Comparison of ENCODE assay signal across 24 mouse cellular contexts in genomic region chr10:117403344-117403953, GRCm38 (mm10). TPM values are rescaled to one million over a fixed set of nuclear protein-coding genes. Genes with fewer than 3 reads are reported as not detected.
DNase-seq lines count a peak whose midpoint lies in the region; ATAC-seq and TF ChIP-seq lines count a peak whose summit lies in the region.
"Had no signal": no experiment of that assay in that cellular context is flagged by ENCODE, and none has a peak within 500 bp of the region (broad histone marks: within the 10 kb centered on the region; RNA-seq: fewer than 3 reads in every experiment).

No protein-coding gene starts in this region.

- H3K9me3 ChIP-seq in forebrain, embryonic 16.5 days (ENCODE audit: control insufficient read depth, low read length) = no peaks in the 10 kb centered on the region
- H3K9me3 ChIP-seq in forebrain, postnatal 0 days (ENCODE audit: low read length) = no peaks in the 10 kb centered on the region
- H3K9me3 ChIP-seq in midbrain, postnatal 0 days (ENCODE audit: low read length) = no peaks in the 10 kb centered on the region
- H3K9me3 ChIP-seq in midbrain, embryonic 16.5 days (replicated peaks; ENCODE audit: control insufficient read depth, low read length, poor library complexity, severe bottlenecking) = no peaks in the 10 kb centered on the region
- no peaks in the 10 kb centered on the region for H3K9me3 ChIP-seq in embryonic facial prominence, embryonic 15.5 days (replicated peaks)
- H3K9me3 ChIP-seq: heart, embryonic 13.5 days; limb, embryonic 15.5 days; midbrain, embryonic 12.5 days had no signal

- peak overlapping the region; percentile 32 for H3K4me2 ChIP-seq in forebrain, embryonic 16.5 days (ENCODE audit: low read length)
- H3K4me2 ChIP-seq in forebrain, postnatal 0 days (ENCODE audit: low read depth) = no peak overlapping the region
- no peak overlapping the region for H3K4me2 ChIP-seq in midbrain, postnatal 0 days (ENCODE audit: low read depth, low read length, poor library complexity, severe bottlenecking)
- no peak overlapping the region; the same call in 1 of the 2 replicates for H3K4me2 ChIP-seq in midbrain, embryonic 16.5 days (ENCODE audit: low read length)
- H3K4me2 ChIP-seq in embryonic facial prominence, embryonic 15.5 days (replicated peaks) = no peak overlapping the region
- H3K4me2 ChIP-seq: heart, embryonic 13.5 days; limb, embryonic 15.5 days; lung, embryonic 14.5 days; midbrain, embryonic 12.5 days had no signal

- peak; percentile 47; the same call in 1 of the 2 replicates for ATAC-seq in forebrain, embryonic 16.5 days
- ATAC-seq in forebrain, postnatal 0 days = no peak
- ATAC-seq in midbrain, postnatal 0 days (ENCODE audit: low FRiP score) = no peak
- no peak for ATAC-seq in midbrain, embryonic 16.5 days
- 0 out of 2 replicates have a peak, but pooled peaks have one; percentile 19 for ATAC-seq in embryonic facial prominence, embryonic 15.5 days (ENCODE audit: insufficient number of reproducible peaks, low FRiP score, low TSS enrichment, low read depth)

- H3K9ac ChIP-seq in forebrain, embryonic 16.5 days (replicated peaks; ENCODE audit: low read depth, low read length) = no peak overlapping the region
- H3K9ac ChIP-seq in forebrain, postnatal 0 days = no peak overlapping the region
- no peak overlapping the region for H3K9ac ChIP-seq in midbrain, postnatal 0 days (replicated peaks; ENCODE audit: low read length, poor library complexity, severe bottlenecking)
- no peak overlapping the region for H3K9ac ChIP-seq in midbrain, embryonic 16.5 days (ENCODE audit: low read depth, low read length)
- H3K9ac ChIP-seq in embryonic facial prominence, embryonic 15.5 days = no peak overlapping the region
- H3K9ac ChIP-seq: heart, embryonic 13.5 days; limb, embryonic 15.5 days; liver, embryonic 14.5 days; lung, embryonic 14.5 days; midbrain, embryonic 12.5 days had no signal

- peaks cover 4% of the 10 kb centered on the region; the same call in 1 of the 2 replicates for H3K4me1 ChIP-seq in forebrain, embryonic 16.5 days (replicated peaks; ENCODE audit: control insufficient read depth, insufficient read depth, low read length)
- no peaks in the 10 kb centered on the region for H3K4me1 ChIP-seq in forebrain, postnatal 0 days (ENCODE audit: insufficient read depth)
- H3K4me1 ChIP-seq in midbrain, postnatal 0 days (ENCODE audit: insufficient read depth, low read length) = no peaks in the 10 kb centered on the region
- H3K4me1 ChIP-seq in midbrain, embryonic 16.5 days (ENCODE audit: control insufficient read depth, insufficient read depth, low read length) = no peaks in the 10 kb centered on the region
- no peaks in the 10 kb centered on the region for H3K4me1 ChIP-seq in embryonic facial prominence, embryonic 15.5 days
- H3K4me1 ChIP-seq: heart, embryonic 13.5 days; limb, embryonic 15.5 days had no signal

- no peak for TF ChIP-seq CTCF in forebrain, postnatal 0 days (IDR thresholded peaks at IDR 0.05; ENCODE audit: low read depth)
- no peak for TF ChIP-seq CTCF in midbrain, postnatal 0 days (IDR thresholded peaks at IDR 0.05)

- H3K4me3 ChIP-seq in forebrain, embryonic 16.5 days (replicated peaks; ENCODE audit: low read length) = no peak overlapping the region
- no peak overlapping the region for H3K4me3 ChIP-seq in forebrain, postnatal 0 days (ENCODE audit: low read depth, low read length)
- H3K4me3 ChIP-seq in midbrain, postnatal 0 days (ENCODE audit: low read depth, low read length) = no peak overlapping the region
- H3K4me3 ChIP-seq in midbrain, embryonic 16.5 days (ENCODE audit: low read depth, low read length) = no peak overlapping the region
- H3K4me3 ChIP-seq in embryonic facial prominence, embryonic 15.5 days (replicated peaks) = no peak overlapping the region
- H3K4me3 ChIP-seq: heart, embryonic 13.5 days; left cerebral cortex, adult 2 months; limb, embryonic 15.5 days; midbrain, embryonic 12.5 days; myocyte had no signal

- no peaks in the 10 kb centered on the region for H3K36me3 ChIP-seq in forebrain, embryonic 16.5 days (ENCODE audit: control insufficient read depth, insufficient read depth)
- no peaks in the 10 kb centered on the region for H3K36me3 ChIP-seq in forebrain, postnatal 0 days (ENCODE audit: insufficient read depth)
- H3K36me3 ChIP-seq in midbrain, postnatal 0 days (ENCODE audit: insufficient read depth, low read length) = no peaks in the 10 kb centered on the region
- H3K36me3 ChIP-seq in midbrain, embryonic 16.5 days (ENCODE audit: control insufficient read depth, insufficient read depth, low read length) = no peaks in the 10 kb centered on the region
- no peaks in the 10 kb centered on the region for H3K36me3 ChIP-seq in embryonic facial prominence, embryonic 15.5 days
- H3K36me3 ChIP-seq: heart, embryonic 13.5 days; limb, embryonic 15.5 days; midbrain, embryonic 12.5 days had no signal

- no peak for DNase-seq in forebrain, postnatal 0 days
- peak; percentile 11 for DNase-seq in midbrain, postnatal 0 days (ENCODE audit: low spot score)
- DNase-seq in cerebellum, adult 9-10 months = no peak
- no peak for DNase-seq in thymus, postnatal 4 days
- DNase-seq: adrenal gland, adult 8-10 months; cerebellum, adult 8-10 months; gastrocnemius, postnatal 25 days; heart, adult 18-20 months; heart, postnatal 14 days; kidney, adult 2 months; layer of hippocampus, adult 9-11 months; left cerebral cortex, postnatal 4 days; lung, embryonic 14.5 days; thymus, postnatal 25 days had no signal

- no peak overlapping the region for H3K27ac ChIP-seq in forebrain, embryonic 16.5 days (ENCODE audit: low read length)
- H3K27ac ChIP-seq in forebrain, postnatal 0 days (ENCODE audit: low read depth, low read length) = no peak overlapping the region
- H3K27ac ChIP-seq in midbrain, postnatal 0 days (ENCODE audit: low read depth, low read length) = no peak overlapping the region
- H3K27ac ChIP-seq in midbrain, embryonic 16.5 days (ENCODE audit: low read length) = no peak overlapping the region
- no peak overlapping the region for H3K27ac ChIP-seq in embryonic facial prominence, embryonic 15.5 days (replicated peaks)
- H3K27ac ChIP-seq: heart, embryonic 13.5 days; kidney, postnatal 0 days; left cerebral cortex, adult 2 months; limb, embryonic 15.5 days; liver, embryonic 14.5 days; midbrain, embryonic 12.5 days had no signal

- 10% methylated on average over 15 of the region's 15 CpGs for WGBS in forebrain, embryonic 16.5 days
- WGBS in forebrain, postnatal 0 days = 12% methylated on average over 15 of the region's 15 CpGs
- WGBS in midbrain, postnatal 0 days = 32% methylated on average over 15 of the region's 15 CpGs
- 35% methylated on average over 15 of the region's 15 CpGs for WGBS in midbrain, embryonic 16.5 days
- WGBS in embryonic facial prominence, embryonic 15.5 days = 67% methylated on average over 15 of the region's 15 CpGs

- no peaks in the 10 kb centered on the region for H3K27me3 ChIP-seq in forebrain, embryonic 16.5 days (replicated peaks; ENCODE audit: control insufficient read depth, insufficient read depth, low read length)
- H3K27me3 ChIP-seq in forebrain, postnatal 0 days (ENCODE audit: insufficient read depth, low read length) = no peaks in the 10 kb centered on the region
- H3K27me3 ChIP-seq in midbrain, postnatal 0 days (ENCODE audit: insufficient read depth, low read length) = no peaks in the 10 kb centered on the region
- no peaks in the 10 kb centered on the region for H3K27me3 ChIP-seq in midbrain, embryonic 16.5 days (ENCODE audit: control insufficient read depth, insufficient read depth, low read depth, low read length)
- H3K27me3 ChIP-seq in embryonic facial prominence, embryonic 15.5 days = no peaks in the 10 kb centered on the region
- H3K27me3 ChIP-seq: heart, embryonic 13.5 days; limb, embryonic 15.5 days had no signal

RNA-seq across cellular contexts. Expression of gene Cpsf6, which starts 23.6 kb away (rescaled TPM):
- polyA plus RNA-seq in forebrain, embryonic 16.5 days (2015; fragmentation: Nextera tagmentation; extraction: Ambion mirVana) = 203 and 225 TPM in 2 replicates
- total RNA-seq in forebrain, postnatal 0 days (2014; rRNA removed) = 135 and 155 TPM in 2 replicates
- polyA plus RNA-seq in forebrain, postnatal 0 days (2015; fragmentation: Nextera tagmentation; extraction: Ambion mirVana) = 70.1 and 88.9 TPM in 2 replicates
- total RNA-seq in midbrain, postnatal 0 days (2014; rRNA removed) = 120 and 151 TPM in 2 replicates
- polyA plus RNA-seq in midbrain, postnatal 0 days (2015; fragmentation: Nextera tagmentation; extraction: Ambion mirVana) = 78.9 and 85.1 TPM in 2 replicates
- 140 and 171 TPM in 2 replicates for polyA plus RNA-seq in midbrain, embryonic 16.5 days (2015; fragmentation: Nextera tagmentation; extraction: Ambion mirVana)
- polyA plus RNA-seq in embryonic facial prominence, embryonic 15.5 days (2015; fragmentation: Nextera tagmentation; extraction: Ambion mirVana) = 124 and 127 TPM in 2 replicates

Comparison
In these comparisons a context has a peak if more than half of its experiments do, and no peak if none do; other contexts are left out.
1. ATAC-seq: peak in forebrain, embryonic 16.5 days (single experiment) and embryonic facial prominence, embryonic 15.5 days (single experiment); none in forebrain, postnatal 0 days (single experiment), midbrain, postnatal 0 days (single experiment) and midbrain, embryonic 16.5 days (single experiment).